Mouse (Mus musculus): ENCODE results near the gene Wdr93. TPM values are rescaled to one million over a fixed set of nuclear protein-coding genes. Genes with fewer than 3 reads are reported as not detected.
A peak's percentile ranks its signal among the peaks of the same experiment; 100 is the strongest.
"Not testable (repeated sequence)": the region's sequence is repeated elsewhere in the genome, so short reads cannot be mapped to it uniquely, and the experiment has no call there.

Gene Wdr93
- total RNA-seq, 2 experiments from 2014 or later, result 0.34 TPM; not detected in 1

- DNase-seq (ENCODE audit: extremely low spot score in 1 of 2, low spot score in 2 of 2), result no peak
- intact Hi-C loops (cut with DNase I), result no loop called here
Observed at GRCm38 (mm10) chr7:79742277-79742658, 695 bp upstream of the Wdr93 start.

- no peak for DNase-seq (ENCODE audit: extremely low spot score in 1 of 2, low spot score in 2 of 2)
Observed at GRCm38 (mm10) chr7:79744051-79744450, 1.1 kb downstream of the Wdr93 start.

GRCm38 (mm10) chr7:79744585-79744984 is 1.6 kb downstream of the Wdr93 start:
- intact Hi-C loops (cut with DNase I), result no loop called here
- DNase-seq (ENCODE audit: extremely low spot score in 1 of 2, low spot score in 2 of 2), result no peak

More at GRCm38 (mm10) chr7:79744051-79744450, 1.1 kb downstream of the Wdr93 start:
- intact Hi-C loops (cut with DNase I), result no loop called here

- no peak for DNase-seq (ENCODE audit: extremely low spot score in 1 of 2, low spot score in 2 of 2)
- intact Hi-C loops (cut with DNase I), result no loop called here
Observed at GRCm38 (mm10) chr7:79747659-79748058, 4.7 kb downstream of the Wdr93 start.

- DNase-seq (ENCODE audit: extremely low spot score in 1 of 2, low spot score in 2 of 2), result no peak
- intact Hi-C loops (cut with DNase I), result no loop called here
Observed at GRCm38 (mm10) chr7:79749511-79749910, 6.5 kb downstream of the Wdr93 start.

GRCm38 (mm10) chr7:79756334-79756733 is 13.4 kb downstream of the Wdr93 start:
- DNase-seq (ENCODE audit: extremely low spot score in 1 of 2, low spot score in 2 of 2), result no peak
- intact Hi-C loops (cut with DNase I), result no loop called here

GRCm38 (mm10) chr7:79758176-79758575 is 15.2 kb downstream of the Wdr93 start:
- no peak for DNase-seq (ENCODE audit: extremely low spot score in 1 of 2, low spot score in 2 of 2)
- intact Hi-C loops (cut with DNase I), result no loop called here

GRCm38 (mm10) chr7:79759766-79760165 is 16.8 kb downstream of the Wdr93 start:
- DNase-seq (ENCODE audit: extremely low spot score in 1 of 2, low spot score in 2 of 2), result no peak
- intact Hi-C loops (cut with DNase I), result no loop called here

- DNase-seq (ENCODE audit: extremely low spot score in 1 of 2, low spot score in 2 of 2), result no peak
- intact Hi-C loops (cut with DNase I), result no loop called here
Observed at GRCm38 (mm10) chr7:79761124-79761876, 18.3 kb downstream of the Wdr93 start.

GRCm38 (mm10) chr7:79762106-79762505 is 19.1 kb downstream of the Wdr93 start:
- no peak for DNase-seq (ENCODE audit: extremely low spot score in 1 of 2, low spot score in 2 of 2)

GRCm38 (mm10) chr7:79765991-79766390 is 23.0 kb downstream of the Wdr93 start:
- no peak for DNase-seq (ENCODE audit: extremely low spot score in 1 of 2, low spot score in 2 of 2)
- intact Hi-C loops (cut with DNase I), result no loop called here

More at GRCm38 (mm10) chr7:79762106-79762505, 19.1 kb downstream of the Wdr93 start:
- intact Hi-C loops (cut with DNase I), result no loop called here

GRCm38 (mm10) chr7:79769664-79770063 is 26.7 kb downstream of the Wdr93 start:
- DNase-seq (ENCODE audit: extremely low spot score in 1 of 2, low spot score in 2 of 2), result no peak
- intact Hi-C loops (cut with DNase I), result no loop called here

- intact Hi-C loops (cut with DNase I), result no loop called here
- no peak for DNase-seq (ENCODE audit: extremely low spot score in 1 of 2, low spot score in 2 of 2)
Observed at GRCm38 (mm10) chr7:79771561-79772512, 28.9 kb downstream of the Wdr93 start.

GRCm38 (mm10) chr7:79780647-79781626 is 38.0 kb downstream of the Wdr93 start:
- DNase-seq (ENCODE audit: extremely low spot score in 1 of 2, low spot score in 2 of 2), result peak; percentile 63 to 72
- intact Hi-C loops (cut with DNase I), result loop anchor here (10.0 kb wide), 2 partner anchors 166 to 286 kb away; partner anchors contain the start of gene Rhcg

- intact Hi-C loops (cut with DNase I), result loop anchor here (10.0 kb wide), 2 partner anchors 167 to 287 kb away; partner anchors contain the start of gene Rhcg
- DNase-seq (ENCODE audit: extremely low spot score in 1 of 2, low spot score in 2 of 2), result no peak
Observed at GRCm38 (mm10) chr7:79781826-79782515, 39.0 kb downstream of the Wdr93 start.

- intact Hi-C loops (cut with DNase I), result loop anchor here (10.0 kb wide), 2 partner anchors 168 to 288 kb away; partner anchors contain the start of gene Rhcg
- no peak for DNase-seq (ENCODE audit: extremely low spot score in 1 of 2, low spot score in 2 of 2)
Observed at GRCm38 (mm10) chr7:79782516-79782855, 39.5 kb downstream of the Wdr93 start.

GRCm38 (mm10) chr7:79786295-79786694 is 43.3 kb downstream of the Wdr93 start:
- DNase-seq (ENCODE audit: extremely low spot score in 1 of 2, low spot score in 2 of 2), result peak; percentile 36 to 72
- intact Hi-C loops (cut with DNase I), result loop anchor here (10.0 kb wide), 2 partner anchors 171 to 291 kb away; partner anchors contain the start of gene Rhcg

- intact Hi-C loops (cut with DNase I), result loop anchor here (10.0 kb wide), 3 partner anchors 175 to 295 kb away; partner anchors contain the start of gene Rhcg
- DNase-seq (ENCODE audit: extremely low spot score in 1 of 2, low spot score in 2 of 2), result not testable (repeated sequence)
Observed at GRCm38 (mm10) chr7:79789812-79790211, 46.8 kb downstream of the Wdr93 start.
